Comparison of ENCODE assay signal across 21 mouse cellular contexts in the genomic region with DNA sequence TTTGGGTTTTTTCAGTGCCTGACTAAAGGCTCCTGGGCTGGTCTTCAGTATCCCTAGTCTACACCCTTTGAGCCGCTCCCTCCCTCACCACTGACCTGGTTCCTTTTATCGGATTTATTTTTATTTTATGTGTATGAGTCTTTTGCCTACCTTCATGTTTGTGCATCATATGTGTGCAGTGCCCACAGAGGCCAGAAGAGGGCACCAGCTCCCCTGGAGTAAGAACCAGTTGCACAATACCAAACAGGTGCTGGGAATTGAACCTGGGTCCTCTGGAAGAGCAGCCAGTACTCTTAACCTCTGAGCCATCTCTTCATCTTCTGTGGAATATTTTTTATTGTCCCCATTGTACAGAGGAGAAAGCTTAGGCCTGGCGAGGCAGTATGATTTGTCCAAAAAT. TPM values are rescaled to one million over a fixed set of nuclear protein-coding genes. Genes with fewer than 3 reads are reported as not detected.
DNase-seq lines count a peak whose midpoint lies in the region; ATAC-seq and TF ChIP-seq lines count a peak whose summit lies in the region.
"Had no signal": no experiment of that assay in that cellular context is flagged by ENCODE, and none has a peak within 500 bp of the region (broad histone marks: within the 10 kb centered on the region; RNA-seq: fewer than 3 reads in every experiment).

No protein-coding gene starts in this region.

- H3K9me3 ChIP-seq in lung, embryonic 14.5 days (ENCODE audit: low read depth, low read length), result 0 out of 2 replicates have a peak, but pooled peaks cover 3% of the 10 kb centered on the region
- H3K9me3 ChIP-seq: heart, embryonic 15.5 days; hindbrain, embryonic 13.5 days; lung, embryonic 15.5 days; neural tube, embryonic 13.5 days had no signal

- H3K79me2 ChIP-seq in C2C12 (ENCODE audit: control insufficient read depth, insufficient read depth), result no peaks in the 10 kb centered on the region

- H3ac ChIP-seq in C2C12 (ENCODE audit: control insufficient read depth, insufficient read length, low read depth), result no peak overlapping the region

- H3K27me3 ChIP-seq in lung, embryonic 14.5 days (ENCODE audit: insufficient read depth, low read length), result no peaks in the 10 kb centered on the region
- peaks cover 10% of the 10 kb centered on the region for H3K27me3 ChIP-seq in C2C12 (ENCODE audit: control insufficient read depth, insufficient read depth, insufficient read length)
- H3K27me3 ChIP-seq: hindbrain, embryonic 13.5 days; limb, embryonic 13.5 days; lung, embryonic 15.5 days; neural tube, embryonic 13.5 days had no signal

- H3K9ac ChIP-seq in lung, embryonic 14.5 days, result no peak overlapping the region
- H3K9ac ChIP-seq: heart, embryonic 15.5 days; hindbrain, embryonic 13.5 days; limb, embryonic 13.5 days; lung, embryonic 15.5 days; neural tube, embryonic 13.5 days had no signal

- 0 out of 2 replicates have a peak, but pooled peaks have one; percentile 13 for TF ChIP-seq CTCF in lung, embryonic 14.5 days (IDR thresholded peaks at IDR 0.05; ENCODE audit: low read depth)
- no peak for TF ChIP-seq CTCF in lung, adult 2 months (IDR thresholded peaks at IDR 0.05; ENCODE audit: insufficient read depth, low read length)
- no peak for TF ChIP-seq CTCF in C2C12 (IDR thresholded peaks at IDR 0.05; ENCODE audit: control insufficient read depth, insufficient read depth, insufficient read length)

- H3K27ac ChIP-seq in lung, embryonic 14.5 days (ENCODE audit: low read depth), result no peak overlapping the region
- H3K27ac ChIP-seq: embryonic facial prominence, embryonic 10.5 days; hindbrain, embryonic 13.5 days; limb, embryonic 13.5 days; lung, embryonic 15.5 days; neural tube, embryonic 13.5 days had no signal

- ATAC-seq in lung, embryonic 14.5 days (ENCODE audit: insufficient read depth), result no peak

- WGBS in lung, embryonic 14.5 days, result 96% methylated on average over 3 of the region's 3 CpGs
- WGBS in lung, adult 2 months, result 98% methylated on average over 3 of the region's 3 CpGs

- H3K4me3 ChIP-seq in lung, embryonic 14.5 days (ENCODE audit: low read depth, low read length), result no peak overlapping the region
- H3K4me3 ChIP-seq in lung, adult 2 months (replicated peaks; ENCODE audit: extremely low read depth, low read depth, low read length), result no peak overlapping the region
- H3K4me3 ChIP-seq in C2C12 (ENCODE audit: insufficient read depth, poor library complexity, severe bottlenecking), result no peak overlapping the region
- H3K4me3 ChIP-seq: embryonic facial prominence, embryonic 10.5 days; erythroblast, embryonic 14.5 days; heart, embryonic 15.5 days; hindbrain, embryonic 13.5 days; limb, embryonic 13.5 days; lung, embryonic 15.5 days; megakaryocyte, embryonic 14.5 days; neural tube, embryonic 13.5 days had no signal

- no peaks in the 10 kb centered on the region for H3K79me3 ChIP-seq in C2C12 (ENCODE audit: low read depth)

- TF ChIP-seq POLR2A in lung, adult 2 months (IDR thresholded peaks at IDR 0.05; ENCODE audit: borderline replicate concordance, extremely low read depth, low read depth, low read length), result no peak

- peak; percentile 87 for DNase-seq in heart, adult 11 months
- DNase-seq in heart, postnatal 4 days, result no peak
- DNase-seq in lung, embryonic 14.5 days, result no peak
- no peak for DNase-seq in lung, adult 2 months
- peak; percentile 47 for DNase-seq in induced T-regulatory cell, adult 2 months (ENCODE audit: low read depth)
- no peak for DNase-seq in urinary bladder, postnatal 4 days (ENCODE audit: low spot score in 2 of 2)
- DNase-seq: adrenal gland, adult 2 months; cerebellum, adult 11-12 months; cerebellum, postnatal 36 days; kidney, adult 8-10 months; thymus, postnatal 36 days had no signal

- no peak overlapping the region for H3K4me2 ChIP-seq in lung, embryonic 14.5 days
- H3K4me2 ChIP-seq: heart, embryonic 15.5 days; hindbrain, embryonic 13.5 days; limb, embryonic 13.5 days; lung, embryonic 15.5 days; neural tube, embryonic 13.5 days had no signal

- H3K4me1 ChIP-seq in lung, embryonic 14.5 days (ENCODE audit: insufficient read depth), result no peaks in the 10 kb centered on the region
- peaks cover 10% of the 10 kb centered on the region for H3K4me1 ChIP-seq in lung, adult 2 months (ENCODE audit: control insufficient read depth, insufficient read depth, low read length)
- H3K4me1 ChIP-seq: hindbrain, embryonic 13.5 days; neural tube, embryonic 13.5 days had no signal

- H3K36me3 ChIP-seq in lung, embryonic 14.5 days (ENCODE audit: insufficient read depth), result no peaks in the 10 kb centered on the region
- H3K36me3 ChIP-seq in C2C12 (ENCODE audit: control insufficient read depth, insufficient read depth), result no peaks in the 10 kb centered on the region
- H3K36me3 ChIP-seq: embryonic facial prominence, embryonic 10.5 days; heart, embryonic 15.5 days; hindbrain, embryonic 13.5 days; limb, embryonic 13.5 days; lung, embryonic 15.5 days; neural tube, embryonic 13.5 days had no signal

TF ChIP-seq in C2C12, 6 proteins besides CTCF, POLR2A, EP300 and RAD21:
- peak; percentile 42 for TF ChIP-seq CEBPB (IDR thresholded peaks at IDR 0.05; ENCODE audit: low read depth)
- no peak for TF ChIP-seq MAX (IDR thresholded peaks at IDR 0.05)

RNA-seq across cellular contexts. Expression of a gene that starts 44.7 kb away (rescaled TPM):
- 100 to 1,000 TPM; 165 to 183 TPM for total RNA-seq in heart, postnatal 4 days (2021)
- 22.1 and 22.8 TPM in 2 replicates for polyA plus RNA-seq in lung, embryonic 14.5 days (2014; fragmentation: Nextera tagmentation; extraction: Ambion mirVana)
- 18.5 and 24.4 TPM in 2 replicates for polyA plus RNA-seq in lung, adult 2 months (2012; rRNA removed)
- 0.05 TPM for polyA plus RNA-seq in C2C12 (2012; fragmentation: generic; extraction: Trizol)
- total RNA-seq: granulocyte monocyte progenitor cell, adult 5-6 weeks had no signal
- polyA plus RNA-seq: erythroblast, embryonic 14.5 days had no signal

Comparison
In these comparisons a context has a peak if more than half of its experiments do, and no peak if none do; other contexts are left out.
1. DNase-seq: peak in heart, adult 11 months (single experiment) and induced T-regulatory cell, adult 2 months (single experiment); none in heart, postnatal 4 days (single experiment), lung, embryonic 14.5 days (single experiment), lung, adult 2 months (single experiment) and urinary bladder, postnatal 4 days (0 of 2).
2. RNA of a gene that starts 44.7 kb away (polyA plus RNA-seq): 18.5 to 24.4 TPM in lung, adult 2 months and 22.1 to 22.8 TPM in lung, embryonic 14.5 days; 0.05 TPM in C2C12 (single experiment); every median in the first group is over 10 times any median in the second.